Mouse (Mus musculus): ENCODE results near the gene Adarb1. TPM values are rescaled to one million over a fixed set of nuclear protein-coding genes. Genes with fewer than 3 reads are reported as not detected.

Adarb1 gene
- total RNA-seq, 1 experiment, result 6.3 TPM

DNA sequence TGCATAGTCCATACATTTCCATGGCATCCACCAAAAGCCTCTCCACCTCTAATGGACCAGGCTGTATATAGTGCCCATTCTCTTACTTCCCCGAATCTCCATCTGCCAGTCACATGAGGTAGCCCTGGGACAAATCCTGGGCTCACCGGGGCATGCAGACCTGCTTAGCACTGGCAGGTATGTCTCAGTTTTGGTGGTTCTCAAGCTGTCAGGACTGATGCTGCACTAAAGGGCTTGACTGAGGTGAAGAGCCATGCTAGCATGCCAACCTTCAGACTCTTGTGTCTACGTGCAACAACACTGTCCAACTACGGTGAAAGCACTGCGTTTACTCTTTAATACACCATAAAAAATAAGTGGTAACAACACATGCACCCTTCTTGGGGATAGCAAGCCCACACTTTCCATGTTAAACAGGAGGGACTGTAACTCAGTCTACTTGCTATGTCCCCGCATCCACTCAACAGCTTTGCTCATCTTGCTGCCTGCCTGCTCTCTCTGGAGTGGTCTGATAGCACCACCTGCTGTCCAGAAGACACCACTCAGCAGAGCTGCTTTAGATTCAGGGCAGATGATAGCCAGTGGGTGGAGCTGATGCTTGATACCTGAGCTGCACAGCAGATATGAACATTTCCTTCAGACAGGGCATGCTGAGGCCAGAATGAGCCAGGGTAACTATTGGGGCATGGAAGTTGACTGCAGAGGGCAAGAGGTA lies 64.9 kb downstream of the Adarb1 start:
- no peak overlapping the region for H3K27ac ChIP-seq (ENCODE audit: insufficient read depth, low read depth, low read length, poor library complexity, severe bottlenecking)
- H3K36me3 ChIP-seq (ENCODE audit: control insufficient read depth, insufficient read depth, low read length, poor library complexity, severe bottlenecking), result no peaks in the 10 kb centered on the region
- H3K4me1 ChIP-seq (ENCODE audit: control insufficient read depth in 2 of 2, insufficient read depth in 2 of 2, low read length in 2 of 2, poor library complexity in 1 of 2), result no peaks in the 10 kb centered on the region
- H3K4me3 ChIP-seq (ENCODE audit: insufficient read depth in 1 of 2, low read depth in 1 of 2, low read length in 2 of 2, poor library complexity in 1 of 2, severe bottlenecking in 1 of 2), result no peak overlapping the region
- in situ Hi-C loops (cut with MboI; ENCODE audit: low sequenced_read_pairs in 2 of 2, unreplicated experiment in 2 of 2), result no loop called here
- TF ChIP-seq ZC3H11A (IDR thresholded peaks at IDR 0.05; ENCODE audit: borderline replicate concordance, low read depth, low read length), result peak; percentile 56; the same call in 1 of the 2 replicates
- no peak for TF ChIP-seq MAFK (IDR thresholded peaks at IDR 0.05; ENCODE audit: insufficient read depth, low read depth, low read length)
- no peak overlapping the region for H3K9ac ChIP-seq (ENCODE audit: insufficient read depth, low read depth, low read length, poor library complexity, severe bottlenecking)
- no peaks in the 10 kb centered on the region for H3K9me3 ChIP-seq (ENCODE audit: control insufficient read depth, insufficient read depth, low read depth, low read length)
- peak; percentile 47 for DNase-seq (ENCODE audit: low read depth, low spot score)

DNA sequence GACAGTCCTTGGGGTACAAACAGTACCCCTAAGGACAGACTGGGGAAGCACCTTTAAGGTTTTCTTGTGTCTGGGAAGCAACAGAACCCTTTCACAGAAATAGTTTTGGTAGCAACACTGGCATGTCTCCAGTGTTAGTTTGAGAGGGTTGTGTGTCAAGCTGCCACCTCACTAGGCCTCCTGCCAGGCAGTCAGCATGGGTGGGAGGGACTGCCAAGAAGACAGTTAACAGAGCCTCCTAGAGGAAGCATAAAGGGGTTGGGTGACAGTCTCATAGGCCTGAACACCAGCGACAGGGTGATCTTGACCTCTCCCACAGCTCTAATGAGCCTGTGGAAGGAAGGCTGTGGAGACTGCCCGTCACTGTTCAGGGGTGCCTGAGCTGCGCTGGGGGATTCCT lies 75.2 kb downstream of the Adarb1 start:
- TF ChIP-seq MAFK (IDR thresholded peaks at IDR 0.05; ENCODE audit: insufficient read depth, low read depth, low read length) (no peak), CHD2 (IDR thresholded peaks at IDR 0.05; ENCODE audit: low read depth, low read length) (no peak), HCFC1 (IDR thresholded peaks at IDR 0.05; ENCODE audit: borderline replicate concordance, insufficient read depth, low read length) (no peak), ZNF384 (IDR thresholded peaks at IDR 0.05; ENCODE audit: low read depth, low read length) (no peak), ZC3H11A (IDR thresholded peaks at IDR 0.05; ENCODE audit: borderline replicate concordance, low read depth, low read length) (no peak)
- in situ Hi-C loops (cut with MboI; ENCODE audit: low sequenced_read_pairs in 2 of 2, unreplicated experiment in 2 of 2), result no loop called here
- Histone ChIP-seq H3K27ac (ENCODE audit: insufficient read depth, low read depth, low read length, poor library complexity, severe bottlenecking) (no peak overlapping the region), H3K4me3 (ENCODE audit: insufficient read depth in 1 of 2, low read depth in 1 of 2, low read length in 2 of 2, poor library complexity in 1 of 2, severe bottlenecking in 1 of 2) (no peak overlapping the region), H3K9ac (ENCODE audit: insufficient read depth, low read depth, low read length, poor library complexity, severe bottlenecking) (no peak overlapping the region), H3K4me1 (ENCODE audit: control insufficient read depth in 2 of 2, insufficient read depth in 2 of 2, low read length in 2 of 2, poor library complexity in 1 of 2) (no peaks in the 10 kb centered on the region), H3K9me3 (ENCODE audit: control insufficient read depth, insufficient read depth, low read depth, low read length) (no peaks in the 10 kb centered on the region), H3K36me3 (ENCODE audit: control insufficient read depth, insufficient read depth, low read length, poor library complexity, severe bottlenecking) (no peaks in the 10 kb centered on the region)
- DNase-seq (ENCODE audit: low read depth, low spot score), result no peak

DNA sequence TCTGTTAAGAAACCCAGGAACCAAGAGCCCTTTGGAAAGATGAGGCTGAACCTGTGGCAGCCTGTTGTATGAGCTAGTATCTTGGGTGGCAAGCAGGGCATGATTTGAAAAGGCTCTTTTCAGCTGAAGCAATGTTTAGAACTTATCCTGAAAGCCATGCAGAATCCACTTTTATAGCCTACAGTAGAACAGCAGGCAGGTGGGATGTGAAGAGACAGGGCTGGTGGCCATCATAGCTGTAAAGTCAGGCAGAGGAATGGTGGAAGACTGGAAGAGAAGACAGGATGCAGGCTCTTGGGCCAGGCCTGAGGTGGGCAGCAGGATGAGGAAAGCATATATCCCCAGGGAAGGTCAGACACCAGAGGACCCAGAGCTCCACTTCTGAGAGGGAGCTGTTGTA lies 76.4 kb downstream of the Adarb1 start:
- no peak for DNase-seq (ENCODE audit: low read depth, low spot score)
- Histone ChIP-seq H3K4me1 (ENCODE audit: control insufficient read depth in 2 of 2, insufficient read depth in 2 of 2, low read length in 2 of 2, poor library complexity in 1 of 2) (no peaks in the 10 kb centered on the region), H3K36me3 (ENCODE audit: control insufficient read depth, insufficient read depth, low read length, poor library complexity, severe bottlenecking) (no peaks in the 10 kb centered on the region), H3K4me3 (ENCODE audit: insufficient read depth in 1 of 2, low read depth in 1 of 2, low read length in 2 of 2, poor library complexity in 1 of 2, severe bottlenecking in 1 of 2) (no peak overlapping the region), H3K27ac (ENCODE audit: insufficient read depth, low read depth, low read length, poor library complexity, severe bottlenecking) (no peak overlapping the region), H3K9ac (ENCODE audit: insufficient read depth, low read depth, low read length, poor library complexity, severe bottlenecking) (no peak overlapping the region), H3K9me3 (ENCODE audit: control insufficient read depth, insufficient read depth, low read depth, low read length) (no peaks in the 10 kb centered on the region)
- no peak for TF ChIP-seq MAFK (IDR thresholded peaks at IDR 0.05; ENCODE audit: insufficient read depth, low read depth, low read length)
- no peak for TF ChIP-seq ZC3H11A (IDR thresholded peaks at IDR 0.05; ENCODE audit: borderline replicate concordance, low read depth, low read length)
- TF ChIP-seq ZNF384 (IDR thresholded peaks at IDR 0.05; ENCODE audit: low read depth, low read length), result no peak
- TF ChIP-seq HCFC1 (IDR thresholded peaks at IDR 0.05; ENCODE audit: borderline replicate concordance, insufficient read depth, low read length), result no peak
- no peak for TF ChIP-seq CHD2 (IDR thresholded peaks at IDR 0.05; ENCODE audit: low read depth, low read length)
- in situ Hi-C loops (cut with MboI; ENCODE audit: low sequenced_read_pairs in 2 of 2, unreplicated experiment in 2 of 2), result no loop called here

DNA sequence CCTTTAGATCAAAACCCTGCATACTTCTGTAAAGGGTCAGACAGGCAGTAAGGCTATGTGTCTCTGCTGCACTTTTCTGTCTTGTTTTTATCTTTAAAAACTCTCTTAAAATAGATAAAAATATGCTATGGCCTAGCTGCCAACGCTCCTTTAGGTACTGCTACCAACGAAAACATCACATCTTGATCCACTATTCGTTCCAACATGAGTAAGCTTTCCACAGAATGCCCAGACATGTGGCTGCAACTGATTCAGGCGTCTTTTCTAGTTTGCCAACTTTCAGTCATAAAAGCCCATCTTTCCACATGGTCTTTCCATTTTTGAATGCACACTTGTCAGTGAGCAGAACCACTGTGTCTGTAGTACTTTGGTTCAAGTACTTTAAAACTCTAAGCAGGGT lies 77.0 kb downstream of the Adarb1 start:
- TF ChIP-seq MAFK (IDR thresholded peaks at IDR 0.05; ENCODE audit: insufficient read depth, low read depth, low read length), result no peak
- TF ChIP-seq ZC3H11A (IDR thresholded peaks at IDR 0.05; ENCODE audit: borderline replicate concordance, low read depth, low read length), result no peak
- TF ChIP-seq ZNF384 (IDR thresholded peaks at IDR 0.05; ENCODE audit: low read depth, low read length), result no peak
- no peak for TF ChIP-seq CHD2 (IDR thresholded peaks at IDR 0.05; ENCODE audit: low read depth, low read length)
- TF ChIP-seq HCFC1 (IDR thresholded peaks at IDR 0.05; ENCODE audit: borderline replicate concordance, insufficient read depth, low read length), result no peak
- no peak overlapping the region for H3K4me3 ChIP-seq (ENCODE audit: insufficient read depth in 1 of 2, low read depth in 1 of 2, low read length in 2 of 2, poor library complexity in 1 of 2, severe bottlenecking in 1 of 2)
- no peak overlapping the region for H3K9ac ChIP-seq (ENCODE audit: insufficient read depth, low read depth, low read length, poor library complexity, severe bottlenecking)
- in situ Hi-C loops (cut with MboI; ENCODE audit: low sequenced_read_pairs in 2 of 2, unreplicated experiment in 2 of 2), result no loop called here
- no peak for DNase-seq (ENCODE audit: low read depth, low spot score)
- no peak overlapping the region for H3K27ac ChIP-seq (ENCODE audit: insufficient read depth, low read depth, low read length, poor library complexity, severe bottlenecking)
- H3K4me1 ChIP-seq (ENCODE audit: control insufficient read depth in 2 of 2, insufficient read depth in 2 of 2, low read length in 2 of 2, poor library complexity in 1 of 2), result no peaks in the 10 kb centered on the region
- no peaks in the 10 kb centered on the region for H3K9me3 ChIP-seq (ENCODE audit: control insufficient read depth, insufficient read depth, low read depth, low read length)
- H3K36me3 ChIP-seq (ENCODE audit: control insufficient read depth, insufficient read depth, low read length, poor library complexity, severe bottlenecking), result no peaks in the 10 kb centered on the region

Data from ES-E14 (cell line).